Mouse (Mus musculus): ENCODE measurements around the gene Bcl10.
"Not testable (repeated sequence)": the region's sequence is repeated elsewhere in the genome, so short reads cannot be mapped to it uniquely, and the experiment has no call there.

The Bcl10 gene

GRCm38 (mm10) chr3:145950815-145951130 lies 28.2 kb downstream of the Bcl10 start:
- DNase-seq (ENCODE audit: low spot score) = no peak

DNA sequence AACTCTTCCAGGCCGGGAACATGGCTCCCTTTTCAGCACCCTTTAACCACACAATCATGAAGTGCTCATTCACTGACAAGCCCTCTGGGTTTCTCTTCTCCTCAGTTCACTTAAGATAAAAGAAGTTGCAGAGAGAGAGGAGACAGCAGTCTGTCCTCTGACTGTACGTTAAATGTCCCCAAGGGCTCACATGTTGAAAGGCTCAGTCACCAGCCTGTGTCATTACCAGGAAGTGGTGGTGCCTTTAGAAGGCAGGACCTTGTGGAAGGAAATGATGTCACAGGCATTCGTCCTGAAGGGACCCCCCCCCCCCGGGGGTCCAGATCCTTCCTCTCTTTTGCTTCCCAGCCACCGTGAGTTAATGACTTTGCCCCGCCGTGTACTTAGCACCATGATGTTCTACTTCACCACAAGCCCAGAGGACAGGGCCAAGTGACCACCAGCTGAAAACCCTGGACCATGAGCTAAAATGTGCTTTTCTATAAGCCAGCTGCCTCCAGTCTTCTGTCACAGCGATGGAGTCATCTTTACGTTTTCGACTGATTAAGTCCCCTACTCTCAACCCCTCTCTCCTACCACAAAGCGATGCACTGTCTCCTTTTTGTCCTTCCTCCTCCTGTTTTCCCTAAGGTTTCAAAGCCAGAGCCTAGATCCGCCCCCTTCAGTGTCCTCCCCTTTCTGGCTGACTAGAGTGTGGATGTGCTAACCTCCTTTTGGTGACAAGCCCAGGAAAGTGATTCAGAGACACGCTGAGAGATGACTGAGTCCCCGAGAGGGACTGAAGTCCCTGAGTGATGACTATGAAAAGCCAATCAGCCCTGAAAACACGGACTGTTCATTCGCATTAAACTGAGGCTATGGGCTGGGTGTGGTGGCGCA lies 28.9 kb downstream of the Bcl10 start:
- peak; percentile 77 for DNase-seq (ENCODE audit: low spot score)

DNA sequence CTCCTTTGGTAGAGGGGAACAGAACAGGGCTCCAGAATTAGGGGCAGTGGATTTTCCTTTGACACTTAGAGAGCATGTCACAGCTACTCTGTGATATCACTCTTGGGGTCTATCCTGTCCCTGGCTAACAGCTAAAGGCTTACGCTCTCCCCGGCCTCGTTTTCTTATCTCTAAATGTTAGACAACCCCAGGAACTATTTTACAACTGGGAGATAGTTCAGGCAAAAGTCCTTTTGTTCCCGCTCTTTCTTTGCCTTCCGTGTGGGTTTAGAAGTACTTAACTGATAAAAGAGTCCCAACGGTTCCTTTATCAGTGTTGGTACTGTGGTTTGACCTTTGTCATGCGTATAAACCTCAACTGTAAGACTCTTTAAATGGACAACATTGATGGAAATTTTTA lies 30.3 kb downstream of the Bcl10 start:
- no peak for DNase-seq (ENCODE audit: low spot score)

DNA sequence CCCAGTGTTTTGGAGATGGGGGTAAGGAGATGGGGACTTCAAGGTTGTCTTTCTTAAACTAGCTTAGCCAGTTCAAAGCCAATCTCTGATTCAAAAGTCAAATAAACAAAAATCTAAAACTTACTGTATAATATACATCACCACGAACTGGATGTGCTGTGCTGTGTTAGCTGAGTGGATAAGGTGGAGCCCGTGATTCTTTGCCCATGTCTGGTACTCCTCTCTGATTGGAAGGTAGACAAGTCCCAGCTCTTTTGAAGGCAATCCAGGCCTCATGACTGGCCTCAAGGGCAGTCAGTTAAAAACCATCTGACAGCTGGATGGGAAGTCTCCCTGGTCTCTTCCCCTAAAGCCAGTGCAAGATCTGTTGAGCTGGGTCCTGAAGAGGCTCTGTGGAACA lies 30.8 kb downstream of the Bcl10 start:
- DNase-seq (ENCODE audit: low spot score) = no peak

- DNase-seq (ENCODE audit: low spot score) = peak; percentile 44
Observed at GRCm38 (mm10) chr3:145959824-145960223, 37.2 kb downstream of the Bcl10 start.

DNA sequence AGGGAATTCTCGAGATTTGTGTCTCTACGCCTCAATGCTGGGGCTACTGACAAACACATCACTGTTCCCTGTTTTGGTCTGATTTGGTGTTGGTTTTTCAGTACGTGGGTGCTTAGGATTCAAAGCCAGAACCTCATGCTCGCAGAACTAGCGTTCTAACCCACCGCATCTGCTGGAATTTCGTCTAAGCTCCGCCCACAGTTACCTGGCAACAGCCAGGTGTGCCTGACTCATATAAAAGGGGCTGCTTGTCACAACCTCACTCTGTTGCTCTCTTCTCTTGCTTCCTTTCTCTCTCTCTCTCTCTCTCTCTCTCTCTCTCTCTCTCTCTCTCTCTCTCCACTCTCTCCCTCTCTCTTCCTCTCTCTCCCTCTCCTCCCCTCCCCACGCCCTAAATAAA lies 39.8 kb downstream of the Bcl10 start:
- DNase-seq (ENCODE audit: low spot score) = no peak

- DNase-seq (ENCODE audit: low spot score) = no peak
Observed at GRCm38 (mm10) chr3:145963101-145964017, 40.8 kb downstream of the Bcl10 start.

- DNase-seq (ENCODE audit: low spot score) = peak; percentile 80
Observed at GRCm38 (mm10) chr3:145964018-145964387, 41.4 kb downstream of the Bcl10 start.

DNA sequence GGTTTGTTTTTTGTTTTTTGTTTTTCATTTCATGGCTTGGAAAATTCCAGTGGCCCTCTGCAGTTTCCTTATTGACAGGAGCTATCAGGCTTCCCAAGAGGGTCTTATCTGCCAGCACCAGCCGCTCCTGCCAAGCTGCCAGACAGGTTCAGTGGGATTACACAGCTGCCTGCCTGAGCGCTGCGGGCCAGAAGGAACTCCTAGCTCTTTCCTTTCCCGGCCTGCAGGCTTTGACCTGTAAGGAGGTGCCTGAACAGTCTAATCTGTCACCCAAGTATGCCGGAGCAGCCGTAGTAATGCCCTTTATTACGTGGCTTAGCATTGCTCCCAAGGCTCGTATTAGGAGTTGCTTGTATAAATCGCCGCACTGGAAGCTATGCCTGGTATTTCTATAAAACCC lies 41.9 kb downstream of the Bcl10 start:
- peak; percentile 21 for DNase-seq (ENCODE audit: low spot score)

DNA sequence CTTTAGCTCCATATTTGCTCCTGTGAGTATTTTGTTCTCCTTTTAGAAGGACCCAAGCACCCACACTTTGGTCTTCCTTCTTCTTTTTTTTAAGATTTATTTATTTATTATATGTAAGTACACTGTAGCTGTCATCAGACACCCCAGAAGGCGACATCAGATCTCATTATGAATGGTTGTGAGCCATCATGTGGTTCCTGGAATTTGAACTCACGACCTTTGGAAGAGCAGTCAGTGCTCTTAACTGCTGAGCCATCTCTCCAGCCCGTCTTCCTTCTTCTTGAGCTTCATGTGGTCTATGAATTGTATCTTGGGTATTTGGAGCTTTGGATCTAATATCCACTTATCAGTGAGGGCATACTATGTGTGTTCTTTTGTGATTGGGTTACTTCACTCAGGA lies 43.0 kb downstream of the Bcl10 start:
- not testable (repeated sequence) for DNase-seq (ENCODE audit: low spot score)

DNA sequence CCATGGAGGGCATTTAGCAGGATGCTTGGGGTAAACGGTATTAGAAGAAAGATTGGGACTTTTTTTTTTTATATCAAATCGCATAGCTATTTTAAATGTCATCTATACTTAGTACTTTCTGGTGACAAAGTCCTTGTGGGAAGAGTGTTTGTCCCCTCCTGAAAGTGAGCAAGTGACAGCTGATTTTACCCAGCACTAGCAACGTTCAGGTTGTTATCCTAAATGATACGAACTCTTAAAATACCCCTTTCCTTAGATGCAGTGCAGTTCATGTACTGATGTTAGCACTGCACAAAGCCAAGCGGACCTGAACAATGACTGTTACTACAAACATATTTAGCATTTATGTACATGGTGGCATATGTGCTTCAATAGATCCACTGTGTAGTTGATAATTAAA lies 44.2 kb downstream of the Bcl10 start:
- DNase-seq (ENCODE audit: low spot score) = no peak

DNA sequence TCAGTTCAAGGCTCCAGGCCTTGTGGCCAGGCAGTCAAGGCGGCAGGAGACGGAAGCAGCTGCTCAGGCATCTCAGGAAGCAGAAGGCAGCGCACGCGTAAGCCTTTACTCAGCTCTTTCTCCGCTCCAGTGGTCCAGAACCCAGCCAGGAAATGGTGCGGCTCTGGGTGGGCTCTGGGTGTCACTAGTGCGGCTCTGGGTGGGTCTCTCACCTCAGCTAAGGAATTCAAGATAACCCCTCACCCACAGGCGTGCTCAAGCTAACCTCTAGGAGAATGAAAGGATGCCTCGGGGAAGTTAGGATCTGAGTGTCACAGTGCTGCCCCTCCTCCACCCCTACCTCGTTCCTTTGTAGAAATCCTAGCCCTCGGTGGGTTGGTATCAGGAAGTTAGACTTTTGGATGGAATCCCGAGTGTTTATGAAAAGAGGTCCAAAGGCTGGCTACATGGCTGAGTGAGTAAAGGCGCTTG lies 46.5 kb downstream of the Bcl10 start:
- DNase-seq (ENCODE audit: low spot score) = no peak

DNA sequence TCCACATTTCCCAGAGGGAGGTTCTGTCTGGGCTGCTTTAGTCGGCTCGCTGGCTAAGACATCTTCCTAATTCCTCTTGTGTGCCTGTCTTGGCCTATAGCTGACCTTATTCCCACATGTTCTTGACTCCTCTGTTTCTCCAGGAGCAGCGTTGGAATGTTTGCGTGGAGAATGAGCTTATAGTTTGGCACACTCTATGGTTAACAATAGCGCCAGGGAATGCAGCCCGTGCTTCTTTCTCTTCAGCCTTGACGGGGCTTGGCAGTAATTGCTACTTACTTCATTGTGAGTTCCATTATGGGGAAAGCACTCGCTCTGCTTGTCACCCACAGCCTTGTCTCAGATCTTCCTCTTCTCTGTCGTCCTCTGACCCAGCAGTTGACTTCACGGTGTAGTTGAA lies 48.9 kb downstream of the Bcl10 start:
- DNase-seq (ENCODE audit: low spot score) = no peak

GRCm38 (mm10) chr3:145974986-145975385 lies 52.4 kb downstream of the Bcl10 start:
- no peak for DNase-seq (ENCODE audit: low spot score)
